ENCODE assay signal across 8 mouse cellular contexts in the genomic region with DNA sequence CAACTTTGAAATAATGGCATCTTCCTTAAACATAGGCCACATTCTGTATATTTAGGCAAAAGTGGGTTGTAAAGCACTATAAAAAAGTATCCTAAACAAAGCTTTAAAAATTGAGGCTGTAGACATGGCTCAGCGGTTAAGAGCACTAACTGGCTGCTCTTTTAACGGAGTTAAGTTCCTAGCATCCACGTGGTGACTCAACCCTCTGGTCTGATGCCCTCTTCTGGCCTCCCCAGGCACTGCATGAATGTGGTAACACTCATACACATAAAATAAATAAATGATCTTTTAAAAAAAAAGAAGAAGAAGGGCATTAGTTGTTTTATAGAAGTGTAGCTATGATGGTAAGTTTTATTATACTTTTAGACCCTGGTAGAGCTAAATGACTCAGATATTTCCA. TPM values are rescaled to one million over a fixed set of nuclear protein-coding genes. Genes with fewer than 3 reads are reported as not detected.
DNase-seq lines count a peak whose midpoint lies in the region; ATAC-seq and TF ChIP-seq lines count a peak whose summit lies in the region.

No protein-coding gene starts in this region.

- CTCF ChIA-PET in Patski (lab: Charles Lee) = interaction anchor here (0.7 to 2.5 kb wide), 9 partner anchors 9 to 535 kb away, joined by 3 to 14 read pairs (median 4); no protein-coding TSS in a partner anchor

- H3K9me3 ChIP-seq in hindbrain, embryonic 11.5 days (ENCODE audit: control insufficient read depth, low read length) = no peaks in the 10 kb centered on the region
- no peaks in the 10 kb centered on the region for H3K9me3 ChIP-seq in hindbrain, embryonic 16.5 days (ENCODE audit: control insufficient read depth, low read length)
- H3K9me3 ChIP-seq in neural tube, embryonic 11.5 days (ENCODE audit: control insufficient read depth, low read length) = no peaks in the 10 kb centered on the region
- no peaks in the 10 kb centered on the region for H3K9me3 ChIP-seq in forebrain, embryonic 13.5 days (replicated peaks)

- H3K4me3 ChIP-seq in hindbrain, embryonic 11.5 days (ENCODE audit: low read depth, low read length) = no peak overlapping the region
- no peak overlapping the region for H3K4me3 ChIP-seq in hindbrain, embryonic 16.5 days (ENCODE audit: low read length)
- no peak overlapping the region for H3K4me3 ChIP-seq in neural tube, embryonic 11.5 days (ENCODE audit: low read depth, low read length)
- no peak overlapping the region for H3K4me3 ChIP-seq in forebrain, embryonic 13.5 days

- 38% methylated on average over 3 of the region's 3 CpGs for WGBS in hindbrain, embryonic 11.5 days
- 39% methylated on average over 3 of the region's 3 CpGs for WGBS in hindbrain, embryonic 16.5 days
- WGBS in neural tube, embryonic 11.5 days = 44% methylated on average over 3 of the region's 3 CpGs
- WGBS in forebrain, embryonic 13.5 days = 40% methylated on average over 3 of the region's 3 CpGs

- H3K27ac ChIP-seq in hindbrain, embryonic 11.5 days (ENCODE audit: low read depth, low read length) = no peak overlapping the region
- no peak overlapping the region for H3K27ac ChIP-seq in hindbrain, embryonic 16.5 days (ENCODE audit: low read depth, low read length)
- no peak overlapping the region for H3K27ac ChIP-seq in neural tube, embryonic 11.5 days (ENCODE audit: low read depth, low read length)
- H3K27ac ChIP-seq in forebrain, embryonic 13.5 days = no peak overlapping the region

- DNase-seq in hindbrain, embryonic 11.5 days (ENCODE audit: low spot score) = peak; percentile 51
- peak; percentile 86 to 90 for DNase-seq in B cell, adult 2 months
- DNase-seq in Patski (ENCODE audit: low read depth, low spot score) = no peak
- peak; percentile 63 for DNase-seq in embryo, embryonic 10.5 days (ENCODE audit: low spot score)
- DNase-seq in kidney, postnatal 4 days = peak; percentile 83 to 85
- peak; percentile 26 for DNase-seq in neural tube, embryonic 11.5 days (ENCODE audit: low spot score)

- POLR2A ChIA-PET in Patski (lab: Charles Lee) = no interaction called here

- no peaks in the 10 kb centered on the region for H3K36me3 ChIP-seq in hindbrain, embryonic 11.5 days (ENCODE audit: control insufficient read depth, insufficient read depth, low read length)
- H3K36me3 ChIP-seq in hindbrain, embryonic 16.5 days (ENCODE audit: control insufficient read depth, insufficient read depth, low read length) = peaks cover 2% of the 10 kb centered on the region; the same call in 1 of the 2 replicates
- H3K36me3 ChIP-seq in neural tube, embryonic 11.5 days (ENCODE audit: control insufficient read depth, insufficient read depth, low read length) = no peaks in the 10 kb centered on the region; the same call in 1 of the 2 replicates
- peaks cover 8% of the 10 kb centered on the region for H3K36me3 ChIP-seq in forebrain, embryonic 13.5 days (ENCODE audit: poor library complexity, severe bottlenecking)

- no peaks in the 10 kb centered on the region for H3K27me3 ChIP-seq in hindbrain, embryonic 11.5 days (ENCODE audit: control insufficient read depth, insufficient read depth, low read length)
- no peaks in the 10 kb centered on the region for H3K27me3 ChIP-seq in hindbrain, embryonic 16.5 days (replicated peaks; ENCODE audit: control insufficient read depth, insufficient read depth, low read length)
- no peaks in the 10 kb centered on the region for H3K27me3 ChIP-seq in Patski
- no peaks in the 10 kb centered on the region for H3K27me3 ChIP-seq in neural tube, embryonic 11.5 days (ENCODE audit: control insufficient read depth, insufficient read depth, low read length)
- H3K27me3 ChIP-seq in forebrain, embryonic 13.5 days = no peaks in the 10 kb centered on the region

- no peak overlapping the region for H3K4me2 ChIP-seq in hindbrain, embryonic 11.5 days (replicated peaks; ENCODE audit: low read depth, low read length)
- H3K4me2 ChIP-seq in hindbrain, embryonic 16.5 days (ENCODE audit: low read length) = no peak overlapping the region
- no peak overlapping the region for H3K4me2 ChIP-seq in neural tube, embryonic 11.5 days (ENCODE audit: low read depth)
- no peak overlapping the region for H3K4me2 ChIP-seq in forebrain, embryonic 13.5 days

- in situ Hi-C loops in Patski (cut with MboI; ENCODE audit: low pct_unique_long_range_greater_than_20kb) = loop anchor here (5.0 kb wide), 1 partner anchor 190 kb away; no protein-coding TSS in a partner anchor

- H3K9ac ChIP-seq in hindbrain, embryonic 11.5 days (ENCODE audit: low read depth, low read length) = no peak overlapping the region
- no peak overlapping the region for H3K9ac ChIP-seq in hindbrain, embryonic 16.5 days (ENCODE audit: low read depth, low read length)
- H3K9ac ChIP-seq in neural tube, embryonic 11.5 days (ENCODE audit: low read length) = no peak overlapping the region
- no peak overlapping the region for H3K9ac ChIP-seq in forebrain, embryonic 13.5 days

- H3K4me1 ChIP-seq in hindbrain, embryonic 11.5 days (replicated peaks; ENCODE audit: control insufficient read depth, insufficient read depth, low read length) = no peaks in the 10 kb centered on the region
- H3K4me1 ChIP-seq in hindbrain, embryonic 16.5 days (ENCODE audit: control insufficient read depth, insufficient read depth, low read depth, low read length) = peaks cover 4% of the 10 kb centered on the region; the same call in 1 of the 2 replicates
- H3K4me1 ChIP-seq in neural tube, embryonic 11.5 days (ENCODE audit: control insufficient read depth, insufficient read depth, low read length) = no peaks in the 10 kb centered on the region
- H3K4me1 ChIP-seq in forebrain, embryonic 13.5 days = peaks cover 14% of the 10 kb centered on the region; the same call in 1 of the 2 replicates

- no peak for ATAC-seq in hindbrain, embryonic 11.5 days (ENCODE audit: low FRiP score)
- ATAC-seq in hindbrain, embryonic 16.5 days = no peak
- ATAC-seq in Patski = no peak
- no peak for ATAC-seq in neural tube, embryonic 11.5 days (ENCODE audit: insufficient read depth, low FRiP score, low TSS enrichment)
- ATAC-seq in forebrain, embryonic 13.5 days = no peak

- TF ChIP-seq CTCF in Patski (IDR thresholded peaks at IDR 0.05) = peak; percentile 85

RNA-seq across cellular contexts. Expression of gene Nampt, which starts 7.6 kb away (rescaled TPM):
- polyA plus RNA-seq in hindbrain, embryonic 11.5 days (2014; fragmentation: Nextera tagmentation; extraction: Ambion mirVana) = 36.1 and 39.9 TPM in 2 replicates
- 31.8 and 32.3 TPM in 2 replicates for polyA plus RNA-seq in hindbrain, embryonic 16.5 days (2015; fragmentation: Nextera tagmentation; extraction: Ambion mirVana)
- 76.5 TPM for polyA plus RNA-seq in Patski (2021)
- 38.1 TPM in 2 replicates for polyA plus RNA-seq in neural tube, embryonic 11.5 days (2014; fragmentation: Nextera tagmentation; extraction: Ambion mirVana)
- 28.2 and 31.5 TPM in 2 replicates for polyA plus RNA-seq in forebrain, embryonic 13.5 days (2015; fragmentation: Nextera tagmentation; extraction: Ambion mirVana)
